Mouse (Mus musculus) G1E-ER4 (cell line): Measurements from ENCODE around the gene Mrps5. TPM values are rescaled to one million over a fixed set of nuclear protein-coding genes. Genes with fewer than 3 reads are reported as not detected.

Experiments
- GATA1 ChIP-seq: IDR thresholded peaks from one replicate; pipeline ENCODE4 v1.8.0; 2012; ENCODE audit warnings: low read length, inconsistent platforms
- polyA plus RNA-seq: library from polyadenylated mRNA; stranded (reverse); fragments of >175 nt; gene quantifications from 2 replicates; pipeline ENCODE4 v1.2.3, GENCODE M21; 2012

Gene Mrps5
- polyA plus RNA-seq, 1 experiment, result 228 TPM

DNA sequence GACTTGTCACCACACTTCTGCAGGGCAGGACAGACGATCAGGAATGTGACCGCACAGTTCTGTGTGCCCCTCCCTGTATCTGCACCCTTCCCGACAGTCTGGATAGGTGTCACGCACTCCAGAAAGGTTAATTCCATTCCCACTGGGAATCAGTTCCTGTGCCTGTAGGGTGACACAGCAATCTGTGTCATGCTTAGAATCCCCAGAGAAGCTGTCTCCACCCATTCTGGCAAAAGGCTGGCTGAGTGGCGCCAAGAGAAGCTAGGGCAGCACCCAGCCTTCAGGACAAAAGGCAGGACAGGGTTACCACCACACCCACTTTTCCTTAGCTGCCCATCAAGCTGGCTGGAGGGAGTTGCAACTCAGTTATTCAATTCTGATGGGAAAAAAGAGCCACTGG lies 62.9 kb downstream of the Mrps5 start:
- no peak for TF ChIP-seq GATA1

DNA sequence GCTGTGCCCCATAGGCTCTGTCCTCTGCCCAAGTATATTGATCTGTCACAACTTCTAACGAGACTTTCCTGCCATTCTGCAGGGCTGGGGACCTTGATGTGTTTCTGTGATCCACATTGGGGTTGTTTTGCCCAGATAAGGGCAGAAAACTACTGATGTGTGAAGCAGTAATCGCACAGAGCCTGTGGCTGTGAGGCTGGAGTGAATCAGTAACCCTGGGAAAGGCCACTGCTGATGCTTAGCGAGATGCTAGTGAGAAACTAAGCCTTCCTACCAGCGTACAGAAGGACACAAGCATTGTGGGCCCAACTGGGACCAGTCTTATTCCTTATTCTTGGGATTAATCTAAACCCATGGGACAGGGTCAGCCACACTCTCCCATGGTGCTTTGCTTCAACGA lies 64.6 kb downstream of the Mrps5 start:
- TF ChIP-seq GATA1, result no peak

DNA sequence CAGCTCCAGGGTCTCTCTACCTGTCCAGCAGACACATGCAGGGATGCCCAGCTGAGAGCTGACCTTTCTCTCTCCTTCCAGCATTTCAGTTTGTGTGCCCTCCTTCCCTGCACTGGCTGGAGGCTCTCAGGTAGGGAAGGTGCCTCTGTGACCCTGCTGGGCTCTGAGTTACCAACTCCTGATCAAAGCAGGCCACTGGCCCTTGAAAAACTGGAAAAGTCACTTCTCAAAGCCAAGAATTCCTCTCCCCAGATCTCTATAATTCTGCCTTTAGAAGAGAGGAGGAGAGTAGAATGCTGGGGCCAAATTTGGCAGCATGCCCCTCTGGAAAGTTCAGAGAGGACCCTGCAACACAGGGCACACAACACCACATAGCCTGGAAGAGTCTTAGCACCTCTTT lies 65.3 kb downstream of the Mrps5 start:
- no peak for TF ChIP-seq GATA1

DNA sequence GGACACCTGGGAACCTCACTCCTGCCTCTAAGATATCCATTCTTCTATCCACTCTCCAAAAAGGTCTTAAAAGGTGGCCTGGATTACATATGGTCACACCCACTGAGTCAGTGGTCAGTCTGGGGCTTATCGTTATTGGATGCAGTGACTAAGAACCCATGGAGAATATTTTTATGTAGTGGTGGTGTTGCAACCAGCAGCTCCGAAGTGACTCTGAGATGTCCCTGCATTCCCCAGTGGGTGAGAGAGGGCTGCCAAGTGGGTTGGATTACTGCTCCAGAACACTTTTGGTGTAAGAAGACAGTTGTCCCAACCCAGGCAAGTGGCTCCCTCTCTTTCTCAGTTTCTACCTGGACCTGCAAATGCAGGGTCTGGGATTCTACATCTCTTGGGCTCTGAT lies 65.8 kb downstream of the Mrps5 start:
- TF ChIP-seq GATA1, result no peak

DNA sequence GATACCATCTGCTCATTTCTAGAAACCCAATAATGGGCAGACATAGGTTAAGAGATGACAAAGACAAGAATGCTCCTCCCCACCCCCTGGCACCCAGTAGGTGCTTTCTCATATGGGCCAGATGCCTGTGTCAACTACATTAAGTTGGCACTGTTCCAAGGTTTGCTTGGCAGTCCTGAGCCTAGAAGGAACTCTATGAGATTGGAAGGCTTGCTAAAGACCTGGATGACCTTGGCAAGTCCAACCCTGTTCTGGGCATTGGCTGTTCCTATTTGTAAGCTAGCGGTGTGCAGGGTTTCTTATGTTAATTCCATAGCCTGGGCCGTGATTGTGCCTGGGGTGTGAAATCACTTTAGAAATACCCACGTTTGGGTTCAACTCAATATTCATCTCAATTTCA lies 67.8 kb downstream of the Mrps5 start:
- TF ChIP-seq GATA1, result no peak

DNA sequence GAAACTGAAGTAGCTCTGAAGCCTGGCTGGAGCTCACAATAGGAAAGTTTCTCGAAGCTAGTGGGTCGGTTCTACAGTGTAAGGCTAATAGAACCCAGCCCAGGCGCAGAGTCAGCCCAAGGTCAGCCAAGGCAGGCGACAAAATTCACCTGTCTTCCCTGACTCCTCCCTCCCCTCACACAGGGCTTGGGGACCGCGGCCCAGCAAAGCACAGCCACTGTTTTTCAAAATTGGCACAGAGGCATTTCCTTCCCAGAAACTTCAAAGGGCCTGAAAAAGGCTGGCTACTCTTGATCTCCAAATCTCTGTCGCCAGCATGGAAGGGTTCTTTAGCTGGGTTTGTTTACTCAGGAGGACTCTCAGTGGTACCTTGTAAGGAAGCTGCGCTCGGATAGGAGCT lies 68.4 kb downstream of the Mrps5 start:
- TF ChIP-seq GATA1, result no peak

DNA sequence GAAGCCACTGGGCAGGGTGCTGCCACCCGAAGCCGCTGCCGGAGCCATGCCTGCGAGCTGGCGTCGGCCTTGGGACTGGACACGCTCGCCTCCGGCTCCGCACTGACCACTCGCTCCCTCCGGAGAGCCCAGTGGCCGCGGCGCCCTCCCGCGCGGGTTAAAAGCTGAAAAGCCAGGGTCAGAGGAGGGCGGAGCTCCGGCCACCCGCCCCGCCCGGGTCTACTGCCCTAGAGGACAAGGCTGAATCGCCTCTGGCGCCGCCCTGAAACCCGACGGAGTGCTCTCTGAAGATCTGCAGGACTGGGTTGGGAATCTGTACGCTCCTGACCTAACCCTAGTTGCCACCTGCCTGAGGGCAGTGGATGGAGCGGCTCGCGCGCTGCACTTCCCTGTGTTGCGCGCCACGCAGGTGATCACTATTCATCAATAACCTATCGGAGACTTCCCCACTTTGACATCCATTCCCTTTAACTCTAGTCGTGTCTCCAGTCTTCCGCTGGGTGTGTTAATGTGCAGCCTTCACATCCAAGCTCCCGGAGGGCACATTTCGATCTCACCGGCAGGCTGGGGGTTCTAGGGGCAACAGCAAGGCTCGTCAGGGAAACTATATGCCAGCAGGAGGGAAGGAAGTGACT lies 69.2 kb downstream of the Mrps5 start, which contains the start of gene Mal:
TSS of gene Mal (minus strand) at position 610 of the 635 bp plus-strand sequence.
- no peak for TF ChIP-seq GATA1

Other genes with a start within 250 kb of the Mrps5 start
- gene Astl, start 248.6 kb upstream of the Mrps5 start, polyA plus RNA-seq, result not detected in 2 replicates
- not detected in 2 replicates for gene Adra2b, start 224.0 kb upstream of the Mrps5 start, polyA plus RNA-seq
- not detected in 2 replicates for gene Gpat2, start 162.0 kb upstream of the Mrps5 start, polyA plus RNA-seq
- 24.6 and 29.6 TPM in 2 replicates for gene Fahd2a, start 142.7 kb upstream of the Mrps5 start, polyA plus RNA-seq
- not detected in 2 replicates for gene Kcnip3, start 65.1 kb upstream of the Mrps5 start, polyA plus RNA-seq
- gene Prom2, start 45.8 kb upstream of the Mrps5 start, polyA plus RNA-seq, result not detected in 2 replicates
- gene Zfp661, start 128 bp upstream of the Mrps5 start, polyA plus RNA-seq, result 0.14 and 0.16 TPM in 2 replicates
- gene Mal, start 69.5 kb downstream of the Mrps5 start, polyA plus RNA-seq, result not detected in 2 replicates
- not detected in 2 replicates for gene Mall, start 142.7 kb downstream of the Mrps5 start, polyA plus RNA-seq
- gene Nphp1, start 201.7 kb downstream of the Mrps5 start, polyA plus RNA-seq, result 0.70 and 1.5 TPM in 2 replicates
- gene Mtln, start 205.3 kb downstream of the Mrps5 start, polyA plus RNA-seq, result 117 and 143 TPM in 2 replicates
- gene Bub1, start 244.6 kb downstream of the Mrps5 start, polyA plus RNA-seq, result 5.6 and 6.5 TPM in 2 replicates